Mouse (Mus musculus): ENCODE measurements around the gene Bud23. TPM values are rescaled to one million over a fixed set of nuclear protein-coding genes. Genes with fewer than 3 reads are reported as not detected.
A peak's percentile ranks its signal among the peaks of the same experiment; 100 is the strongest.

Gene Bud23
- polyA plus RNA-seq, 1 experiment from 2014 or later, result 115 TPM

DNA sequence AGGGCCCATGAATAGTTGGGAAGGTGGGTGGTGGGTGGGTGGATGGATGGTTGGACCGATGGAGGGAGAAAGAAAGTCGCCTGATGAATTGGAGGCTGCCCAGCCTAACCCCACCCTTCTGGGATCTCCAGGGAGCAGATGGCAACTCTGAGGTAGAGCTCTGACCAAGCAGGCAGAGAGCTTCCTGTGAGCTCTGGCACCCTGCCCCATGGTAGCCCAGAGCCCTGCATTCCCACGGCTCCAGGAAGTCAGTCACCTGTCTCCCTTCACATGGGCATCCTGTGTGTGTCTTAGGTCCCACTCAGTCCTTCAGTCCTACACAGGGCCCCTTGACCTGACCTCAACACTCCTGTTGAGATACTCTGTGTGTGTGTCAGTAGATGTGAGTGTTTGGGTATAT lies 26.8 kb downstream of the Bud23 start:
- Histone ChIP-seq H3K9ac (no peak overlapping the region), H3K36me3 (peaks cover 22% of the 10 kb centered on the region; the same call in 1 of the 2 replicates), H3K4me2 (replicated peaks) (no peak overlapping the region), H3K4me3 (replicated peaks) (no peak overlapping the region), H3K9me3 (replicated peaks) (no peaks in the 10 kb centered on the region), H3K27me3 (no peaks in the 10 kb centered on the region), H3K27ac (replicated peaks) (no peak overlapping the region), H3K4me1 (peaks cover 10% of the 10 kb centered on the region; the same call in 1 of the 2 replicates)
- WGBS, result 81% methylated on average over 3 of the region's 3 CpGs
- ATAC-seq (ENCODE audit: insufficient number of reproducible peaks, low FRiP score, low TSS enrichment, low read depth), result no peak

DNA sequence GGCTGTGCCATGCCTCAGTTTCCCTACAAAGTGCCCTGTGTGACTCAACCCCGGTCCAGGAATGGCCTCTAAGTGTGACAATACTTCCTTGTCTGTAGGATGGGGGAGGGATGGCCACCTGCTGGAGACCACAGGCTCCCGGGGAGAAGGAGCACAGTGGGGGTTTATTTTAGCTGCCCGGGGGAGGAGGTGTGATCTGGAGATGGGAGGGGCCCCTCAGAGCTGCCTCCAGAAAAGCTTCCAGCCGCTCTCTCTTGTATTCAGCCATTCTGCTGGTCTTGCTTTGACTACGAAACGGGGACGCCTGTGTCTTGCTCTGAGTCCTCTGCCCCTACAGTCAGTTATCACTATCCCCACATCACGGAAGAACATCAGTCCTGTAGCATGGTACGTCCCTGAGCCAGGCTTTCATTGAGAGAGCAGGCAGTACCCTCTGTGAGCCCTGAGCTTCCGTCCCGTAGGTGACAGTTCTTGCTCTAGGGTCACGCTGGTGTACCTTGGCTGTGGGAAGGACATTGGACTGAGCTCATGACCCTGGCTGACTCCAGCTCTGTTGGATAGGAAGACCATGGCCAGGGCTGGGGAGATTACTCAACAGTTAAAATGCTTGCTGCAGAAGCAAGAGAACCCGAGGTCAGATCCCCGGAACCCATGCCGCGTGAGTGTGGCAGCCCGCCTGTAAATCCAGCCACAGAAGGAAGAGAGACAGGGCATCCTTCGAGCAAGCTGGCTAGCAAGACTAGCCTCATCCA lies 29.0 kb downstream of the Bud23 start:
- Histone ChIP-seq H3K36me3 (peaks cover 22% of the 10 kb centered on the region; the same call in 1 of the 2 replicates), H3K27ac (replicated peaks) (no peak overlapping the region), H3K4me3 (replicated peaks) (no peak overlapping the region), H3K4me2 (replicated peaks) (no peak overlapping the region), H3K27me3 (no peaks in the 10 kb centered on the region), H3K9me3 (replicated peaks) (no peaks in the 10 kb centered on the region), H3K4me1 (peaks cover 10% of the 10 kb centered on the region; the same call in 1 of the 2 replicates), H3K9ac (no peak overlapping the region)
- whole genome bisulfite sequencing, result 69% methylated on average over 18 of the region's 18 CpGs
- ATAC-seq (ENCODE audit: insufficient number of reproducible peaks, low FRiP score, low TSS enrichment, low read depth), result no peak

GRCm38 (mm10) chr5:135034593-135034992 lies 30.2 kb downstream of the Bud23 start:
- Histone ChIP-seq H3K27ac (replicated peaks) (no peak overlapping the region), H3K4me1 (peaks cover 2% of the 10 kb centered on the region; the same call in 1 of the 2 replicates), H3K27me3 (no peaks in the 10 kb centered on the region), H3K36me3 (peaks cover 19% of the 10 kb centered on the region; the same call in 1 of the 2 replicates), H3K9ac (no peak overlapping the region), H3K4me3 (replicated peaks) (no peak overlapping the region), H3K9me3 (replicated peaks) (no peaks in the 10 kb centered on the region), H3K4me2 (replicated peaks) (no peak overlapping the region)
- 97% methylated on average over 2 of the region's 2 CpGs for WGBS
- no peak for ATAC-seq (ENCODE audit: insufficient number of reproducible peaks, low FRiP score, low TSS enrichment, low read depth)

DNA sequence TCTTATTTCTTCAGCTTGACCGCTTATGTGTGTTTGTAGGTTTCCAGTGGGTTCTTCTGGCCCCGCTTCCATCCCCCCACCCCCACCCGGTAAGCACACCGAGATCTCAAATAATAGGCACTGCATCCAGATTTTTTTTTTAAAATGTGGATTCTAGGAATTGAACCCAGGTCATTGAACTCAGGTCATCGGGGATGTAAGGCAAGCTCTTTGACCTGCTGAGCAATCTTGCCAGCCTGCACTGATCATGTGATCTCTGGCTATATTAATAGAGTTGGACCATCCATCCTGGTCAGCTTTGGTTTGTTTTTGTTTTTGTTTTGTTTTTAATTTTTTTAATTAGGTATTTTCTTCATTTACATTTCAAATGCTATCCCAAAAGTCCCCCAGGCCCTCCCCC lies 32.2 kb downstream of the Bud23 start:
- no peaks in the 10 kb centered on the region for H3K27me3 ChIP-seq
- H3K4me3 ChIP-seq (replicated peaks), result no peak overlapping the region
- no peak overlapping the region for H3K9ac ChIP-seq
- ATAC-seq (ENCODE audit: insufficient number of reproducible peaks, low FRiP score, low TSS enrichment, low read depth), result no peak
- WGBS, result 85% methylated on average over 5 of the region's 5 CpGs
- peaks cover 7% of the 10 kb centered on the region; the same call in 1 of the 2 replicates for H3K36me3 ChIP-seq
- no peak overlapping the region for H3K4me2 ChIP-seq (replicated peaks)
- peaks cover 13% of the 10 kb centered on the region for H3K4me1 ChIP-seq
- no peaks in the 10 kb centered on the region for H3K9me3 ChIP-seq (replicated peaks)
- no peak overlapping the region for H3K27ac ChIP-seq (replicated peaks)

DNA sequence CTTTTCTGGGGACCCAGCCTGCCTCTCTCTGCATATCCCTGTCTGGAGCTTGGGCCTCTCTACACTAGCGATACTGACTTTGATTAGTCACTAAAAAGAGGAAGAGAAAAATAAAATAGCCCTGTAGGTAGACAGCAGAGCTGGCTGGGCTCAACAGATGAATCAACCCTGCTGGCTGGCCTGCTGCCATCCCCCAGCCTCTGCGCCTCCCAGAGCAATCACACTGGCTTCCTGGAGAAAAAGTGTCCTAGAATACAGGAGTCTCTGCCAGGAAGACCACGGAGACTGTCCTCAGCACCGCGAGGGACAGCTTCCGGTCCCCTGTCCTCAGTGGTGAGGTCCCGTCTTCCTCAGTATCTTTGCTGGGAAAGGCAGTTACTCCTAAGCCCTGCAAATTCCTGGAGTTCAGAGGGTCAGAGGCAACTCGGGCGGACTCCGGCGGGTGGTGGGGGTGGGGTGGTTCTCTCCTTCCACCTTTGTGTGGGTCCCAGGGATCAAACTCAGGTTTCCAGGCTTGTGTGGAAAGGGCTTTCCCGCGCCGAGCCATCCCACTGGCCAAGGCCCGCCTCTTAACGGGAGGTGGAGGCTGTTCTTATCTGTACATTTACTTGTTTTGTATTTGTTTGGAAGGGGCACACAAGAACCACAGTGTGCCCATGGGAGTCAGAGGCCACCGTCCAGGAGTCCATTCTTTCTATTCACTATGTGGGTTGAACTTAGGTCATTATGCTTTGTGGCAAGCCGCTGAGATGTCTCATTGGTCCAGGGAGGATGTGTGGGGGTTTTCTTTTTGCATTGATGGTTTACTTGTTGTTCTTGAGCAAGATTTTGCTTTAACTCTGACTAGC lies 35.5 kb downstream of the Bud23 start:
- Histone ChIP-seq H3K27ac (replicated peaks) (0 out of 2 replicates have a peak overlapping the region, but pooled peaks have one; percentile 17), H3K9ac (no peak overlapping the region), H3K9me3 (replicated peaks) (no peaks in the 10 kb centered on the region), H3K4me3 (replicated peaks) (no peak overlapping the region), H3K27me3 (no peaks in the 10 kb centered on the region), H3K36me3 (no peaks in the 10 kb centered on the region), H3K4me2 (replicated peaks) (no peak overlapping the region; the same call in 1 of the 2 replicates), H3K4me1 (peaks cover 34% of the 10 kb centered on the region)
- WGBS, result 50% methylated on average over 18 of the region's 18 CpGs
- no peak for ATAC-seq (ENCODE audit: insufficient number of reproducible peaks, low FRiP score, low TSS enrichment, low read depth)

DNA sequence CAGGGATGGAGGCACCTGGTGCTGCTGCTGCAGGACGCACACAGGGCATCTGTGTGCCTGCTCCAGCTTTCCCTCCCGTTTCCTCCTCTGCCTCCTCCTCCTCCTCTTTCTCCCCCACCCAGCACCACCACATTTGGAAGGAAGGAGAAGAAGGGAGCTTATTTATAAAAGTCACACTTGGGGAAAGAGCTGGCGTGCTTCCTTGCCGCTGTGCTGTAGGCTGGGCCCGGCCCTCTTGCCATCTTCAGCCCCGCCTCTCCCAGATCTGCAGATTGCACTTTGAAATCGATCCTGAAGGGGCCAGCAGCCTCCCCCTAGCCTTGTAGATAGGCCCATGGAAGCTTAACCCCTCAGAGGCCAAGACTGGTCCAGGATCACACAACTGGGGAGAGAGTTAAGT lies 38.9 kb downstream of the Bud23 start:
- Histone ChIP-seq H3K4me1 (peaks cover 45% of the 10 kb centered on the region), H3K9me3 (replicated peaks) (no peaks in the 10 kb centered on the region), H3K4me2 (replicated peaks) (peak overlapping the region; percentile 92), H3K27ac (replicated peaks) (0 out of 2 replicates have a peak overlapping the region, but pooled peaks have one; percentile 28), H3K4me3 (replicated peaks) (no peak overlapping the region), H3K9ac (no peak overlapping the region), H3K27me3 (no peaks in the 10 kb centered on the region), H3K36me3 (no peaks in the 10 kb centered on the region)
- 8% methylated on average over 7 of the region's 7 CpGs for WGBS
- no peak for ATAC-seq (ENCODE audit: insufficient number of reproducible peaks, low FRiP score, low TSS enrichment, low read depth)

DNA sequence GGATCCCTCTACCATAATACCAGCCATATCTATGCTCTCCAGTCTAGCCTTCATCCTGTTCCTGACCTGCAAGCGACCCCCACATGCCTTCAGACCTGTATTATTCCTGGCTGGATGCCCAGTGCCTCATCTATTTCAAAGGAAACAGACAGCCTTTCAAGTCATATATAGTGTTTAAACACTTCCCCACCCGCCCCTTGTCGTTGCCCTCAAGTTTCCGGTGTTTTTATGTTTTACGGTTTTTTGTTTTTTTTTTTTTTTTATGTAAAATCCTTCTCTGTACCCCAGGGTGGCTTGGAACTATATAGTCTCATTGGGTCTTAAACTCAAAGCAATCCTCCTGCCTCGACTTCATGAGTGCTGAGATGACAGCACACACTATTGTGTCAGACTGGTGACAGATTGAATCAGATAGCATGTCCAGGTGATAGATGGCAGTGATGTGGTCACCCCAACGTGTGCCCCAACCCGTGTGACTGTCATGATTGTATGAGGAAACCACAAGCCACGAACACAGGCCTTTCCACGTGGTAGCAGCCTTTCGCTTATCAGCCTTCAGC lies 40.0 kb downstream of the Bud23 start:
- Histone ChIP-seq H3K27ac (replicated peaks) (no peak overlapping the region), H3K36me3 (no peaks in the 10 kb centered on the region), H3K27me3 (no peaks in the 10 kb centered on the region), H3K9ac (no peak overlapping the region), H3K4me1 (peaks cover 45% of the 10 kb centered on the region), H3K9me3 (replicated peaks) (no peaks in the 10 kb centered on the region), H3K4me3 (replicated peaks) (peak overlapping the region; percentile 78), H3K4me2 (replicated peaks) (peak overlapping the region; percentile 92)
- ATAC-seq (ENCODE audit: insufficient number of reproducible peaks, low FRiP score, low TSS enrichment, low read depth), result no peak
- 43% methylated on average over 11 of the region's 11 CpGs for WGBS

- peak within 1 kb of the TSS; percentile 58 for H3K27ac ChIP-seq (replicated peaks)
- peak within 1 kb of the TSS; percentile 65 for H3K9ac ChIP-seq
- H3K9me3 ChIP-seq (replicated peaks), result no peaks in the 10 kb centered on the region
- peak; percentile 94 for ATAC-seq (ENCODE audit: insufficient number of reproducible peaks, low FRiP score, low TSS enrichment, low read depth)
- H3K27me3 ChIP-seq, result no peaks in the 10 kb centered on the region
- H3K4me3 ChIP-seq (replicated peaks), result peak within 1 kb of the TSS; percentile 78
- under 1% methylated on average over 61 of the region's 61 CpGs for WGBS
- no peaks in the 10 kb centered on the region for H3K36me3 ChIP-seq
- H3K4me2 ChIP-seq (replicated peaks), result peak within 1 kb of the TSS; percentile 92
- peaks cover 34% of the 10 kb centered on the region for H3K4me1 ChIP-seq
These were observed 41.2 kb downstream of the Bud23 start, which contains the start of gene Stx1a for GRCm38 (mm10) chr5:135023344-135024173. TSS of gene Stx1a (plus strand) at chr5:135023482.

GRCm38 (mm10) chr5:135021814-135022213 lies 42.9 kb downstream of the Bud23 start:
- no peak overlapping the region for H3K9ac ChIP-seq
- no peak overlapping the region for H3K27ac ChIP-seq (replicated peaks)
- H3K4me2 ChIP-seq (replicated peaks), result no peak overlapping the region
- H3K36me3 ChIP-seq, result no peaks in the 10 kb centered on the region
- ATAC-seq (ENCODE audit: insufficient number of reproducible peaks, low FRiP score, low TSS enrichment, low read depth), result no peak
- no peaks in the 10 kb centered on the region for H3K9me3 ChIP-seq (replicated peaks)
- no peaks in the 10 kb centered on the region for H3K27me3 ChIP-seq
- 56% methylated on average over 6 of the region's 6 CpGs for WGBS
- H3K4me3 ChIP-seq (replicated peaks), result no peak overlapping the region
- peaks cover 31% of the 10 kb centered on the region for H3K4me1 ChIP-seq

GRCm38 (mm10) chr5:135016224-135016759 lies 48.5 kb downstream of the Bud23 start:
- no peak overlapping the region for H3K9ac ChIP-seq
- WGBS, result 56% methylated on average over 4 of the region's 4 CpGs
- no peak for ATAC-seq (ENCODE audit: insufficient number of reproducible peaks, low FRiP score, low TSS enrichment, low read depth)

More at GRCm38 (mm10) chr5:135016224-135016759, 48.5 kb downstream of the Bud23 start:
- no peak overlapping the region for H3K27ac ChIP-seq (replicated peaks)
- no peaks in the 10 kb centered on the region for H3K27me3 ChIP-seq
- H3K36me3 ChIP-seq, result no peaks in the 10 kb centered on the region
- H3K4me3 ChIP-seq (replicated peaks), result no peak overlapping the region
- no peaks in the 10 kb centered on the region for H3K9me3 ChIP-seq (replicated peaks)
- H3K4me1 ChIP-seq, result peaks cover 24% of the 10 kb centered on the region
- no peak overlapping the region for H3K4me2 ChIP-seq (replicated peaks)

All from embryonic facial prominence, embryonic 15.5 days (tissue).